Mouse (Mus musculus): ENCODE results near the gene Slc23a4. TPM values are rescaled to one million over a fixed set of nuclear protein-coding genes. Genes with fewer than 3 reads are reported as not detected.

Gene Slc23a4
- total and polyA plus RNA-seq, 3 experiments, result 6.2 to 10.2 TPM; not detected in 1

- H3K36me3 ChIP-seq (ENCODE audit: control insufficient read depth in 1 of 2, insufficient read depth in 2 of 2, low read length in 2 of 2), result no peaks in the 10 kb centered on the region
- no peaks in the 10 kb centered on the region for H3K4me1 ChIP-seq (ENCODE audit: control insufficient read depth in 1 of 2, insufficient read depth in 2 of 2, low read length in 2 of 2)
- H3K4me3 ChIP-seq (ENCODE audit: control insufficient read depth in 1 of 2, insufficient read depth in 1 of 2, low read depth in 2 of 2, low read length in 2 of 2), result no peak overlapping the region
- H3K9me3 ChIP-seq (replicated peaks; ENCODE audit: insufficient read depth, low read length), result no peaks in the 10 kb centered on the region
- no peaks in the 10 kb centered on the region; a peak in 2 of 4 replicates for H3K27me3 ChIP-seq (ENCODE audit: control insufficient read depth in 1 of 2, insufficient read depth in 2 of 2, low read length in 2 of 2)
- no peaks in the 10 kb centered on the region for H3K79me2 ChIP-seq (ENCODE audit: control insufficient read depth, insufficient read depth, low read length, poor library complexity)
- no peak overlapping the region for H3K9ac ChIP-seq (ENCODE audit: control insufficient read depth, low read depth, low read length, poor library complexity, severe bottlenecking)
- no peak overlapping the region for H3K27ac ChIP-seq (ENCODE audit: control insufficient read depth, low read depth, low read length)
- peak; percentile 87 for TF ChIP-seq RAD21 (IDR thresholded peaks at IDR 0.05; ENCODE audit: low read depth, low read length)
- TF ChIP-seq USF1 (IDR thresholded peaks at IDR 0.05; ENCODE audit: low read depth, low read length), result no peak
- TF ChIP-seq NELFE (IDR thresholded peaks at IDR 0.05; ENCODE audit: low read depth, low read length), result no peak
- TF ChIP-seq ZC3H11A (IDR thresholded peaks at IDR 0.05; ENCODE audit: low read depth, low read length), result peak; percentile 72
- TF ChIP-seq CTCF (IDR thresholded peaks at IDR 0.05 in 2 of 3, conservative IDR thresholded peaks at IDR 0.05 in 1 of 3; ENCODE audit: control insufficient read depth in 1 of 3, insufficient read depth in 1 of 3, low read depth in 2 of 3, low read length in 3 of 3, poor library complexity in 1 of 3, severe bottlenecking in 1 of 3), result peak; percentile 52 to 96 (median 70); a peak in 5 of 6 replicates
- TF ChIP-seq SMC3 (IDR thresholded peaks at IDR 0.05; ENCODE audit: low read depth, low read length), result peak; percentile 71
- no peak for TF ChIP-seq MEF2A (IDR thresholded peaks at IDR 0.05; ENCODE audit: extremely low read depth, insufficient replicate concordance, low read depth, low read length, poor library complexity, severe bottlenecking)
- peak; percentile 73 for DNase-seq (ENCODE audit: low read depth, low spot score)
Observed at GRCm38 (mm10) chr6:34921941-34922340, 66.3 kb downstream of the Slc23a4 start.

- H3K9me3 ChIP-seq (replicated peaks; ENCODE audit: insufficient read depth, low read length), result no peaks in the 10 kb centered on the region
- no peak overlapping the region for H3K27ac ChIP-seq (ENCODE audit: control insufficient read depth, low read depth, low read length)
- DNase-seq (ENCODE audit: low read depth, low spot score), result no peak
- TF ChIP-seq MYB (IDR thresholded peaks at IDR 0.05; ENCODE audit: low read depth, low read length), result no peak
- no peaks in the 10 kb centered on the region for H3K79me2 ChIP-seq (ENCODE audit: control insufficient read depth, insufficient read depth, low read length, poor library complexity)
- no peak overlapping the region for H3K4me3 ChIP-seq (ENCODE audit: control insufficient read depth in 1 of 2, insufficient read depth in 1 of 2, low read depth in 2 of 2, low read length in 2 of 2)
- no peaks in the 10 kb centered on the region for H3K4me1 ChIP-seq (ENCODE audit: control insufficient read depth in 1 of 2, insufficient read depth in 2 of 2, low read length in 2 of 2)
- H3K9ac ChIP-seq (ENCODE audit: control insufficient read depth, low read depth, low read length, poor library complexity, severe bottlenecking), result no peak overlapping the region
- H3K27me3 ChIP-seq (ENCODE audit: control insufficient read depth in 1 of 2, insufficient read depth in 2 of 2, low read length in 2 of 2), result no peaks in the 10 kb centered on the region; a peak in 2 of 4 replicates
- no peaks in the 10 kb centered on the region for H3K36me3 ChIP-seq (ENCODE audit: control insufficient read depth in 1 of 2, insufficient read depth in 2 of 2, low read length in 2 of 2)
Observed at GRCm38 (mm10) chr6:34920631-34921030, 67.6 kb downstream of the Slc23a4 start.

- DNase-seq (ENCODE audit: low read depth, low spot score), result no peak
- Histone ChIP-seq H3K27ac (ENCODE audit: control insufficient read depth, low read depth, low read length) (no peak within 1 kb of the TSS), H3K36me3 (ENCODE audit: control insufficient read depth in 1 of 2, insufficient read depth in 2 of 2, low read length in 2 of 2) (no peaks in the 10 kb centered on the region), H3K27me3 (ENCODE audit: control insufficient read depth in 1 of 2, insufficient read depth in 2 of 2, low read length in 2 of 2) (no peaks in the 10 kb centered on the region; a peak in 2 of 4 replicates), H3K4me3 (ENCODE audit: control insufficient read depth in 1 of 2, insufficient read depth in 1 of 2, low read depth in 2 of 2, low read length in 2 of 2) (no peak within 1 kb of the TSS), H3K4me1 (ENCODE audit: control insufficient read depth in 1 of 2, insufficient read depth in 2 of 2, low read length in 2 of 2) (no peaks in the 10 kb centered on the region), H3K9me3 (replicated peaks; ENCODE audit: insufficient read depth, low read length) (no peaks in the 10 kb centered on the region), H3K79me2 (ENCODE audit: control insufficient read depth, insufficient read depth, low read length, poor library complexity) (no peaks in the 10 kb centered on the region), H3K9ac (ENCODE audit: control insufficient read depth, low read depth, low read length, poor library complexity, severe bottlenecking) (no peak within 1 kb of the TSS)
- TF ChIP-seq CHD1 (IDR thresholded peaks at IDR 0.05; ENCODE audit: low read depth, low read length) (no peak), CTCF (IDR thresholded peaks at IDR 0.05 in 2 of 3, conservative IDR thresholded peaks at IDR 0.05 in 1 of 3; ENCODE audit: control insufficient read depth in 1 of 3, insufficient read depth in 1 of 3, low read depth in 2 of 3, low read length in 3 of 3, poor library complexity in 1 of 3, severe bottlenecking in 1 of 3) (no peak), UBTF (IDR thresholded peaks at IDR 0.05; ENCODE audit: borderline replicate concordance, insufficient read depth, low read depth, low read length) (no peak), E2F4 (IDR thresholded peaks at IDR 0.05; ENCODE audit: borderline replicate concordance, low read depth, low read length) (no peak), BHLHE40 (IDR thresholded peaks at IDR 0.05; ENCODE audit: borderline replicate concordance, low read depth, low read length) (no peak), KAT2A (conservative IDR thresholded peaks at IDR 0.05; ENCODE audit: low read depth, low read length) (no peak), ZC3H11A (IDR thresholded peaks at IDR 0.05; ENCODE audit: low read depth, low read length) (no peak), USF2 (IDR thresholded peaks at IDR 0.05; ENCODE audit: borderline replicate concordance in 1 of 2, insufficient read depth in 1 of 2, low read depth in 1 of 2, low read length in 2 of 2) (no peak), ELF1 (IDR thresholded peaks at IDR 0.05; ENCODE audit: low read depth, low read length) (no peak), CHD2 (IDR thresholded peaks at IDR 0.05; ENCODE audit: low read length) (no peak), TAL1 (IDR thresholded peaks at IDR 0.05; ENCODE audit: low read length) (no peak), POLR2A (IDR thresholded peaks at IDR 0.05; ENCODE audit: control insufficient read depth in 1 of 2, insufficient read depth in 1 of 2, low read depth in 1 of 2, low read length in 2 of 2, poor library complexity in 1 of 2) (no peak), GABPA (IDR thresholded peaks at IDR 0.05; ENCODE audit: low read depth, low read length) (no peak), MAZ (IDR thresholded peaks at IDR 0.05; ENCODE audit: low read depth, low read length) (no peak), SMC3 (IDR thresholded peaks at IDR 0.05; ENCODE audit: low read depth, low read length) (no peak)
Observed at GRCm38 (mm10) chr6:34919956-34920355, 68.2 kb downstream of the Slc23a4 start, which contains the start of gene Stra8. Gene Stra8 (plus strand): TSS chr6:34920163.
